Mouse (Mus musculus) bone marrow macrophage, adult 2 months (primary cell): ENCODE measurements at regions not wholly inside any gene's neighbourhood (a gene's known extent, or its start where the extent isn't known, plus 50 kb on each side); places are given as distances from the start of the nearest gene placed in this dataset.

ENCODE experiments used
- CTCF ChIP-seq: IDR thresholded peaks from 2 replicates; pipeline ENCODE4 v1.5.1; 2012; ENCODE audit warnings: low read depth, mild to moderate bottlenecking, low read length, moderate library complexity
- POLR2A ChIP-seq: IDR thresholded peaks from 2 replicates; pipeline ENCODE4 v1.6.1; 2012; ENCODE audit warnings: mild to moderate bottlenecking, low read depth, low read length, borderline replicate concordance

- TF ChIP-seq CTCF: no peak
- TF ChIP-seq POLR2A: no peak
These were observed 1426.1 kb upstream of the A1bg start for GRCm38 (mm10) chr15:62348956-62349355.
